Comparison of ENCODE assay signal across 13 mouse cellular contexts in the genomic region with DNA sequence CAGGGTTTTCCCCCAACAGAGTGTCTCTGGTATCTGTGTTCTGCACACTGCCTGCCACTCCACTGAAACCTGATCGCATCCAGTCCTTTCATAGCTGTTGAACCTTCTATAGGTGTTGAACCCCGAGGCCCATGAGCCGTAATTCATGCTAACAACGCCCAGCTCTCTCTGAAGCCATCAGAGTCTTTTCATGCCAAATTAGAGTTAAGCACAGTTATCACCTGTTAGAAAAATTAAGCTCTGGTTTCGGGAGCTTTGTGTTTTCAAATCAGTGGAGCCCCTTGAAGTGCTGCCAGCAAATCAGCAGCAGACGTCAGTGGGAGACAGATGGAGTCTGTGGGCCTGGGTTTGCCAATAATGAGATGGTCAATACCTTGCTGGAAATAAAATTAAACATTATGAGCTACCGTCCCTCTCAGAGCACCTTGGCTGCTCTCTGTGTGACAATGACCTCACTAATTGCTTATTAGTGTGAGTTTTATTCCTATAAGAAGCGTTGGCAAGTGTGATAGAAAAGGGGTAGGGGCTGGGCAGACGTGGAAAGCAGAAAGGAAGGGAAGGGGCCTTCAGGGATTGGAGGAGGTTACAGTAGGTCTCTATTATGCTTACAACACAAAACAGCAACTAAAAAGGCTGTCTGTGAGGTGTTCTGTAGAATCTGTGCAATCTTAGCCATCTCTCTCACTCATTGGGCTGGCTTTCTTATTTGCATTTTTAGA.
DNase-seq lines count a peak whose midpoint lies in the region; ATAC-seq and TF ChIP-seq lines count a peak whose summit lies in the region.
"Had no signal": no experiment of that assay in that cellular context is flagged by ENCODE, and none has a peak within 500 bp of the region (broad histone marks: within the 10 kb centered on the region; RNA-seq: fewer than 3 reads in every experiment).

No protein-coding gene starts in this region.

- H3K27me3 ChIP-seq in forebrain, postnatal 0 days (ENCODE audit: insufficient read depth, low read length), result no peaks in the 10 kb centered on the region
- no peaks in the 10 kb centered on the region for H3K27me3 ChIP-seq in midbrain, postnatal 0 days (ENCODE audit: insufficient read depth, low read length)

- ATAC-seq in forebrain, postnatal 0 days, result no peak
- ATAC-seq in midbrain, postnatal 0 days (ENCODE audit: low FRiP score), result no peak
- ATAC-seq: intestine, postnatal 0 days had no signal

- H3K4me2 ChIP-seq in forebrain, postnatal 0 days (ENCODE audit: low read depth), result no peak overlapping the region
- no peak overlapping the region for H3K4me2 ChIP-seq in midbrain, postnatal 0 days (ENCODE audit: low read depth, low read length, poor library complexity, severe bottlenecking)
- H3K4me2 ChIP-seq: liver, embryonic 11.5 days had no signal

- no peak for TF ChIP-seq CTCF in forebrain, postnatal 0 days (IDR thresholded peaks at IDR 0.05; ENCODE audit: low read depth)
- TF ChIP-seq CTCF in midbrain, postnatal 0 days (IDR thresholded peaks at IDR 0.05), result no peak

- no peak overlapping the region for H3K4me3 ChIP-seq in forebrain, postnatal 0 days (ENCODE audit: low read depth, low read length)
- no peak overlapping the region for H3K4me3 ChIP-seq in midbrain, postnatal 0 days (ENCODE audit: low read depth, low read length)
- H3K4me3 ChIP-seq: layer of hippocampus, adult 2 months had no signal

- no peaks in the 10 kb centered on the region for H3K9me3 ChIP-seq in forebrain, postnatal 0 days (ENCODE audit: low read length)
- H3K9me3 ChIP-seq in midbrain, postnatal 0 days (ENCODE audit: low read length), result no peaks in the 10 kb centered on the region

- WGBS in forebrain, postnatal 0 days, result 21% methylated on average over 9 of the region's 9 CpGs
- WGBS in midbrain, postnatal 0 days, result 55% methylated on average over 9 of the region's 9 CpGs

- no peaks in the 10 kb centered on the region for H3K36me3 ChIP-seq in forebrain, postnatal 0 days (ENCODE audit: insufficient read depth)
- no peaks in the 10 kb centered on the region for H3K36me3 ChIP-seq in midbrain, postnatal 0 days (ENCODE audit: insufficient read depth, low read length)

- H3K27ac ChIP-seq in forebrain, postnatal 0 days (ENCODE audit: low read depth, low read length), result no peak overlapping the region
- H3K27ac ChIP-seq in midbrain, postnatal 0 days (ENCODE audit: low read depth, low read length), result no peak overlapping the region
- H3K27ac ChIP-seq: layer of hippocampus, adult 2 months had no signal

- intact Hi-C loops in left cerebral cortex, postnatal 4 days (cut with DNase I), result no loop called here
- intact Hi-C loops in left cerebral cortex, postnatal 10 days (cut with DNase I), result no loop called here

- no peak overlapping the region for H3K9ac ChIP-seq in forebrain, postnatal 0 days
- no peak overlapping the region for H3K9ac ChIP-seq in midbrain, postnatal 0 days (replicated peaks; ENCODE audit: low read length, poor library complexity, severe bottlenecking)

- DNase-seq in cerebellum, adult 9-10 months, result peak; percentile 26
- no peak for DNase-seq in cerebellum, postnatal 36 days
- DNase-seq in left cerebral cortex, postnatal 4 days, result peak; percentile 59
- no peak for DNase-seq in left cerebral cortex, postnatal 10 days (ENCODE audit: extremely low spot score in 1 of 2, low spot score in 2 of 2)
- DNase-seq in forebrain, postnatal 0 days, result peak; percentile 46
- DNase-seq in midbrain, postnatal 0 days (ENCODE audit: low spot score), result peak; percentile 53
- no peak for DNase-seq in left cerebral cortex, adult 9 months (ENCODE audit: low spot score in 2 of 2)
- DNase-seq in ovary, postnatal 36 days (ENCODE audit: low spot score), result no peak
- DNase-seq: cerebellum, adult 9-11 months; lung, postnatal 10 days had no signal

- H3K4me1 ChIP-seq in forebrain, postnatal 0 days (ENCODE audit: insufficient read depth), result 0 out of 2 replicates have a peak, but pooled peaks cover 12% of the 10 kb centered on the region
- H3K4me1 ChIP-seq in midbrain, postnatal 0 days (ENCODE audit: insufficient read depth, low read length), result no peaks in the 10 kb centered on the region

Comparison
In these comparisons a context has a peak if more than half of its experiments do, and no peak if none do; other contexts are left out.
1. DNase-seq: peak in cerebellum, adult 9-10 months (single experiment), left cerebral cortex, postnatal 4 days (single experiment), forebrain, postnatal 0 days (single experiment) and midbrain, postnatal 0 days (single experiment); none in cerebellum, postnatal 36 days (0 of 2), left cerebral cortex, postnatal 10 days (0 of 2), left cerebral cortex, adult 9 months (0 of 2) and ovary, postnatal 36 days (single experiment).